Mouse (Mus musculus) kidney, embryonic 16.5 days (tissue): ENCODE data around the gene Tmem19. TPM values are rescaled to one million over a fixed set of nuclear protein-coding genes. Genes with fewer than 3 reads are reported as not detected.

Experiments
- ATAC-seq: fragments of 200-750 bp; cut with Nextera tagmentation; 2 replicates; pipeline ENCODE4 v1.8.0; 2017; ENCODE audit warnings: moderate TSS enrichment; ENCODE audit not compliant: low FRiP score, low TSS enrichment
- H3K27ac ChIP-seq: fragments of 300-500 bp; sonication (generic); 2 replicates; pipeline ENCODE4 v1.5.1; 2014; ENCODE audit warnings: low read length
- H3K27me3 ChIP-seq: fragments of 300-500 bp; sonication (generic); 2 replicates; pipeline ENCODE4 v1.6.1; 2014; ENCODE audit warnings: low read length, control low read depth, mixed read lengths; ENCODE audit not compliant: insufficient read depth
- H3K36me3 ChIP-seq: fragments of 300-500 bp; sonication (generic); 2 replicates; pipeline ENCODE4 v1.6.1; 2014; ENCODE audit warnings: low read length, control low read depth, mixed read lengths; ENCODE audit not compliant: insufficient read depth
- H3K4me1 ChIP-seq: fragments of 300-500 bp; sonication (generic); 2 replicates; pipeline ENCODE4 v1.6.1; 2014; ENCODE audit warnings: low read length, control low read depth, mixed read lengths; ENCODE audit not compliant: insufficient read depth
- H3K4me2 ChIP-seq: fragments of 300-500 bp; sonication (generic); replicated peaks from 2 replicates; pipeline ENCODE4 v1.6.1; 2014; ENCODE audit warnings: low read depth, low read length
- H3K4me3 ChIP-seq: fragments of 300-500 bp; sonication (generic); 2 replicates; pipeline ENCODE4 v1.5.1; 2014; ENCODE audit warnings: mild to moderate bottlenecking, low read length
- H3K9ac ChIP-seq: fragments of 300-500 bp; sonication (generic); replicated peaks from 2 replicates; pipeline ENCODE4 v1.6.1; 2014; ENCODE audit warnings: low read length
- H3K9me3 ChIP-seq: fragments of 300-500 bp; sonication (generic); 2 replicates; pipeline ENCODE4 v1.6.1; 2016; ENCODE audit warnings: low read length, control low read depth
- WGBS: fragments of 180-500 bp; shearing (Covaris S2); extraction: QIAGEN DNeasy Blood & Tissue Kit; methylation state at CpG from one replicate; pipeline ENCODE4 v1.1.7; 2014; 5-methylcytosine and 5-hydroxymethylcytosine counted together
- polyA plus RNA-seq: library from polyadenylated mRNA; unstranded; fragments of >200 nt; fragmentation: Nextera tagmentation; extraction: Ambion mirVana; gene quantifications from 2 replicates; pipeline ENCODE4 v1.2.1, GENCODE M21; 2015

Gene Tmem19
- polyA plus RNA-seq, 1 experiment from 2014 or later, result 44.3 TPM

DNA sequence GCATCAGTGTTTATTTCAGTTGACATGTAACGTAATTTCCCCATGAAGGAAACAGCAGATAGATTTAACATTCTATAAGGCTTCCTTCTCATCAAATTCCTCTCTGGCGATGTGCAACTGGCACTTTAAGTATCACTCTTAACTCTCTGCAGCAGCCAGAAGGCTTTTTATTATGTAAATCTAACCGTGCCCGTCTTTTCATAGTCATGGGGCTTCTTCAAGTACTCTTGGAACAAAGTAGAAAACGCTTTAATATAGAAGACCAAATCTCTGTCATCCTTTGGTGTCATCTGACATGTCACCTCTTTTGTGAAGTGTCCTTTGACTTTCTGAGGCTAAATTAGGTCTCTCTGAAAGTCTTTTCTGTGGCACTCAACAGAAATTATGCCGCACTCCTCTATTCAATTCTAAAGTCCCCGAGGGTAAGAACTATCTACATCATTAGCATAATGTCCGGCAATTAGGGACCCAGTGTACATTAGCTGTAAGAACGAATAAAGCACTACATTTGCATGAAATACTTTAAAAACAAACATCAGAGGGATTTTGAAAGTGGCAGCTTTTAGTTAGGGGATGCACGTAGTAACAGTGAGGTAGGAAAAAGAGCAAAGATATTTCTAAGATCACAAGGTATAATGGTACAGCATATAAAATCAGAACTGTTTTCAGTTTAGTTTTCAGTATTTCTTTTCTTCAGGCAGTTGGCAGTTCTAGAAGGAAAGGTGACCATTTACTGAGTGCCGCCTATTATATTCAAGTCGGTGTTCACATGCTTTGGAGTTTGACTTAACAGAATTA is 20.7 kb upstream of the Tmem19 start:
- WGBS, result 37% methylated on average over 12 of the region's 12 CpGs
- Histone ChIP-seq H3K4me3 (peak overlapping the region; percentile 96), H3K9me3 (no peaks in the 10 kb centered on the region), H3K27ac (peak overlapping the region; percentile 53), H3K36me3 (0 out of 2 replicates have a peak, but pooled peaks cover 2% of the 10 kb centered on the region), H3K9ac (peak overlapping the region; percentile 76), H3K4me2 (peak overlapping the region; percentile 69), H3K4me1 (peaks cover 31% of the 10 kb centered on the region), H3K27me3 (no peaks in the 10 kb centered on the region)
- ATAC-seq, result no peak

DNA sequence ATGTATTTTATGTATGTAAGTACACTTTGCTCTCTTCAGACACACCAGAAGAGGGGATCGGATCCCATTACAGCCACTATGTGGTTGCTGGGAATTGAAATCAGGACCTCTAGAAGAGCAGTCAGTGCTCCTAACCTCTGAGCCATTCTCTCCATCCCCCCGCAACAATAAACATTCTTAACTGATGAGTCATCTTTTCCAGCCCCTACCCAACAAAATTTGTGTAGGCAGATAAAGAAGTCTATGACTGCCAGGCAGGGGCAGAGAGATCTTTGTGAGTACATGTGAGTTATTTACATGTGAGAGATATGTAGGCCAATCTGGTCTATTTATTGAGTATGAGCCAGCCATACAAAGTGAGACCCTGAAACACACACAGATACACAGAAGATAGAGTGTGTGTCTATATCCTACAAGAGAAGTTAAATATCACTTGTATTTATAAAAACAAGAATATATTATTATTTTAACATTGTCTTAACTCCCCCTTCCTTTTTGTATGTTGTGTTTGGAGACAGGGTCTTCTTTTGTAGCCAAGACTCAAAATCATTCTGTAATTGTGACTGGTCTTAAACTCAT is 19.3 kb upstream of the Tmem19 start:
- Histone ChIP-seq H3K27me3 (no peaks in the 10 kb centered on the region), H3K4me1 (peaks cover 20% of the 10 kb centered on the region), H3K36me3 (0 out of 2 replicates have a peak, but pooled peaks cover 2% of the 10 kb centered on the region), H3K27ac (no peak overlapping the region), H3K9ac (no peak overlapping the region), H3K4me2 (no peak overlapping the region), H3K9me3 (no peaks in the 10 kb centered on the region), H3K4me3 (no peak overlapping the region)
- WGBS, result 86% methylated on average over 2 of the region's 2 CpGs
- no peak for ATAC-seq

DNA sequence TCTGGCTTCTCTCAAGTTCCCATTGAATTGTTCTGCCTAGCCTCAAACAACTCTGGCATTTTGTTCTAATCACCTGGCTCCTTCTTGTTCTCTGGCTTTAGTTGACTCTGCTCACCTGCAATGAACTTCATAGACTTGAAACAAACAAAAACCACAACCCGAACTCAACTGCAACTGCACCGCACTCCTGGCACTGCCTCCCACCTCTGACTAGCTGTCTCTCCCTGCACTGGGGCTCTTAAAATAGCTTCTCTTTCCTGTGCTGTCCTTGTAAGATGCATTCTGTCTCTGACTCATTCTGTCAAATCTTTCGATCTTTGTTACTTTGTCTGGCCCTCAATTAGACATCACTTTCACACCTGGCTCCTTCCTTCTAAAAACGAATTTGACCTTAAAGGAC is 850 bp upstream of the Tmem19 start:
- Histone ChIP-seq H3K27ac (peak overlapping the region; percentile 91; the same call in 1 of the 2 replicates), H3K9ac (peak overlapping the region; percentile 68; the same call in 1 of the 2 replicates), H3K27me3 (no peaks in the 10 kb centered on the region), H3K4me2 (peak overlapping the region; percentile 83), H3K36me3 (no peaks in the 10 kb centered on the region), H3K4me1 (peaks cover 17% of the 10 kb centered on the region), H3K9me3 (no peaks in the 10 kb centered on the region), H3K4me3 (peak overlapping the region; percentile 62)
- no peak for ATAC-seq
- 81% methylated on average over 4 of the region's 4 CpGs for WGBS

DNA sequence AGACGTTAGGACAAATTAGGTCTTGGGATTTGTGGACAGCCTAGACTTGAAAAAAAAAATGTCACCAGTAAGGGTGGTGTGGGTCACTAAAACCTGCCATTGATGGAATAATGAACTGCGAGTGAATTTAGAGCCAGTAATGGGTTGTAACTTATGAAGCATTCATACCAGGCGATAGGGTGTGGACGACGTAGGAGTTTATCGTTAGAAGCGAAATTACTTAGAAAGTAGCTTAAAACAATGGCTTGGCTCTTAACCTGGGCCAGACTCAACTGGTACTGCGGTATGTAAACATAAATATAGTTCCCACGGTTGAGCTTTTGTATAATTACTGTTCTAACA is 293 bp upstream of the Tmem19 start:
- peak overlapping the region; percentile 91 for H3K27ac ChIP-seq
- H3K4me3 ChIP-seq, result peak overlapping the region; percentile 62
- H3K4me1 ChIP-seq, result peaks cover 17% of the 10 kb centered on the region
- H3K4me2 ChIP-seq, result peak overlapping the region; percentile 83
- ATAC-seq, result peak; percentile 43
- H3K27me3 ChIP-seq, result no peaks in the 10 kb centered on the region
- H3K36me3 ChIP-seq, result no peaks in the 10 kb centered on the region
- H3K9ac ChIP-seq, result peak overlapping the region; percentile 68
- 5% methylated on average over 9 of the region's 9 CpGs for WGBS
- no peaks in the 10 kb centered on the region for H3K9me3 ChIP-seq

DNA sequence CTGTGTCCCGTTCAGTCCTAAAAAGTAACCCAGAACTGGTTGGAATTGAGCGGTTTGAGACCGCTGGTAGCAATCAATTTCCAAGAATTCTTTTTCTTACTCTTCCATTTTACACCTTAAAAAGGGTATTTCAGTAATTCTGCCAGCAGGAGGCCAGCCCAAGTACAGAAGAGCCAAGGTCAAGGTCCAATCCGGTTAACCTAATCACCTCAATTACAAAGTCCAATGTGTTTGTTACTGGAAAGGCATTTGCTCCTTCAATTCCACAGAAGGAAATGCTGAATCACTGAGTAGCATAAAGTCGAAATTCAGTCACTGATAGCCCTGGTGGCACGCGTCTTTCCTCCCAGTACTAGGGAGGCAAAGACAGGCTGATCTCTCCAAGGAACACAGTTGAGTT is 3.2 kb downstream of the Tmem19 start:
- Histone ChIP-seq H3K4me3 (no peak overlapping the region), H3K36me3 (no peaks in the 10 kb centered on the region), H3K9ac (no peak overlapping the region; the same call in 1 of the 2 replicates), H3K9me3 (no peaks in the 10 kb centered on the region), H3K27me3 (no peaks in the 10 kb centered on the region), H3K4me2 (no peak overlapping the region), H3K27ac (no peak overlapping the region), H3K4me1 (peaks cover 17% of the 10 kb centered on the region)
- WGBS, result 87% methylated on average over 7 of the region's 7 CpGs
- no peak for ATAC-seq

DNA sequence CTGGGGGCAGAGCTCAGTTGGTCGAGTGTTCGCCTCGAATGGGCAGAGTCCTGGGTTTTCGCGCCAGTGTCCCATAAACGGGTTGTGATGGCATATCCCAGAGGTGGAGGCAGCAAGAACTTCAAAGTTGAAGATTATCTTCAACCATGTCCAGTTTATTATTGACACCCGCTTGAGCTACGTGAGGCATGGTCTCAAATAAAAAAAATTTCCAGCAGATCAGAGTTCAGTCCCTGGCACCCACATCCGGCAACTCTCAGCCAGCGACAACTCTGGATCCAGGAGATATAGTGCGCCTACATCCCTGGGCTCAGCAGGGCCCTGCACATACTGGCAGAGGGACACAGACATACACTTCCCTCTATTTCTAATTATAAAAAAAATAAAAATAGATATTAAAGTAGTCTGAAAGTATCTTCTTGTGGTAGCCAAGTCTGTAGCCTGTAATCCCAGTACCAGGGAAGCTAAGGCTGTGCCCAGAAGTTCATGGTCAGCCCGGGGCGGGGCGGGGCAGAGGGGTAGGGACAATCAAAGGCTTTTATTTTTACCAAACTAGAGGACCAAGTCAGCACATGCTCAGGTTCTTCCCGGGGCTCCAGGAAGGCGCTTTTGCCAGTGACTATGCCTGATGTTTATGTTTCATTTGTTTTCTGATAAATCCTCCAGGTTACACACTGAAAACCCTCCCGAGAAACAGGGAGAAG is 3.9 kb downstream of the Tmem19 start:
- WGBS, result 92% methylated on average over 17 of the region's 17 CpGs
- ATAC-seq, result no peak

DNA sequence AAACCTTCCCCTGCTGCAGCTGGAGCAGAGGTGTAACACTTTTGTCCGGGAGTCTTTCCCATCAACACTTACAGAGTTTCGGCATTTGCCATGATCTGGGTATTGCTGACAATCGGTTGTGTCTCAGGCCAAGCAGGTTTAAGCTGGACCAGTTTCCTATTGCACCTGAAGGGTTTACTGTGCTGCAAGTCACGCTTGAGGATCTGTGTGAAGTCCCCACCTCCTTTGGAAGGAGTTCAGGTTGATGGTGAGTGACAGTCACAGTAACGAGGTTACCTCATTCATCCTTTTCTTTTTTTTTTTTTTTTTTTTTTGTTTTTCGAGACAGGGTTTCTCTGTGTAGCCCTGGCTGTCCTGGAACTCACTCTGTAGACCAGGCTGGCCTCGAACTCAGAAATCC is 6.2 kb downstream of the Tmem19 start:
- no peak for ATAC-seq
- WGBS, result 85% methylated on average over 5 of the region's 7 CpGs
- H3K36me3 ChIP-seq, result no peaks in the 10 kb centered on the region
- no peak overlapping the region for H3K4me3 ChIP-seq
- H3K9ac ChIP-seq, result no peak overlapping the region
- no peaks in the 10 kb centered on the region for H3K9me3 ChIP-seq
- H3K27ac ChIP-seq, result no peak overlapping the region
- H3K4me1 ChIP-seq, result peaks cover 4% of the 10 kb centered on the region
- no peak overlapping the region for H3K4me2 ChIP-seq
- no peaks in the 10 kb centered on the region for H3K27me3 ChIP-seq

More for the DNA sequence above, 3.9 kb downstream of the Tmem19 start:
- Histone ChIP-seq H3K36me3 (no peaks in the 10 kb centered on the region), H3K27ac (no peak overlapping the region), H3K4me3 (no peak overlapping the region), H3K4me1 (peaks cover 17% of the 10 kb centered on the region), H3K4me2 (no peak overlapping the region), H3K27me3 (no peaks in the 10 kb centered on the region), H3K9me3 (no peaks in the 10 kb centered on the region), H3K9ac (no peak overlapping the region; the same call in 1 of the 2 replicates)

DNA sequence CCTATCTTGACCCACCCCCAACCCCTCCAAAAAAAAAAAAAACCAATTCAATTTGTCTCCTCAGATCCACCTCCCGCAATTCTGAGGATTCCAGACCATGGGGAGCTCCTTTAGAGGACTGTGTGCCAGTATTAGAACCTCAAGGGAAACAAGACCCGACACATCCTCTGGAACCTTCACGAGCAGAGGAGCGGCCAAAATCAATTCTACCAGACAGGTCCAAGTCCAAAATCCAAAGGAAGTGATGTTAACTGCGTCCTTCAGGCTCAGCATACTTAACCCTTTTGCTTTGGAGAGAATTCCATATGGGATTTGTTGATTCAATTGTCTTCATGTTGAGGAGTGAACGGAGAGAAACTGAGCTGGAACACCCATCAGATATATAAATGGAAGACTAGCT is 7.3 kb downstream of the Tmem19 start:
- H3K36me3 ChIP-seq, result no peaks in the 10 kb centered on the region
- H3K9ac ChIP-seq, result no peak overlapping the region
- H3K4me3 ChIP-seq, result no peak overlapping the region
- no peaks in the 10 kb centered on the region for H3K4me1 ChIP-seq
- no peak for ATAC-seq
- no peaks in the 10 kb centered on the region for H3K9me3 ChIP-seq
- H3K4me2 ChIP-seq, result no peak overlapping the region
- H3K27me3 ChIP-seq, result no peaks in the 10 kb centered on the region
- no peak overlapping the region for H3K27ac ChIP-seq
- WGBS, result 89% methylated on average over 6 of the region's 6 CpGs

DNA sequence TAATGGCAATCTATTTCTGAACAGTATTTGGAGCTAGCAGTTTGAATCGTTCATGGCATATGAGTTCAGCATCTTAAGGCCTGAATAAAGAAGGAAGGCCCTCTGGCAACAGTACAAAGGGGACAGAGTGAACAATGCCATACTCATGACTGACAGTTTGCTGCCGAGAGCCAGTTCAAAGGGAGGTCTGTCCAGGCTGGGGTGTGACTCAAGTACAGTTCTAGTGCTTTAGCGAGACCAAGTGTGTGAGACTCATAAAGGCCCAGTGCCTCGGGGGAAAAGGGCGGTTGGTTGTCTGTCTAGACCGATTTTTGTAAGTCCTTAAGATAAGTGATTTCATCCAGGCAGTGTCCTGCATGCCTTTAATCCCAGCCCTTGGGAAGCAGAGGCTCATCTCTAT is 7.7 kb downstream of the Tmem19 start:
- Histone ChIP-seq H3K9ac (no peak overlapping the region), H3K27ac (no peak overlapping the region), H3K4me2 (no peak overlapping the region), H3K4me1 (no peaks in the 10 kb centered on the region), H3K9me3 (no peaks in the 10 kb centered on the region), H3K27me3 (no peaks in the 10 kb centered on the region), H3K36me3 (no peaks in the 10 kb centered on the region), H3K4me3 (no peak overlapping the region)
- WGBS, result 70% methylated on average over 6 of the region's 6 CpGs
- no peak for ATAC-seq
